Mouse (Mus musculus): ENCODE results near the gene Sstr2. TPM values are rescaled to one million over a fixed set of nuclear protein-coding genes. Genes with fewer than 3 reads are reported as not detected.

The Sstr2 gene
- total RNA-seq, 2 experiments from 2014 or later, result not detected

DNA sequence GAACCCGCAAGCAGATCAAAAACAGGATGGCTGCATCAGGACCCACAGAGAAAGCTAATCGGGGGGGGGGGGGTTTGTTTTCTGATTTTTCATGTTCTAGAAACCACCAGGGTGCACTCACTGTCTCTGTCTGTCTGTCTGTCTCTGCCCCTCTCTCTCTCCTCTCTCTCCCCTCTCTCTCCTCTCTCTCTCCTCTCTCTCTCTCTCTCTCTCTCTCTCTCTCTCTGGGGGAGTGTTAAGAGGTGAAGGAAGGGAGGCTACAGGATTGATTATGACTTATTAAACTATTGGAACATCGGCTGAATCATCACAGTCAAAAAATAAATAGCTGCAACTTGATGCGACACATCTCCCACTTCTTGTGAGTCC is 855 bp upstream of the Sstr2 start:
- ATAC-seq (replicated peaks; ENCODE audit: low FRiP score, poor library complexity, severe bottlenecking), result no peak

DNA sequence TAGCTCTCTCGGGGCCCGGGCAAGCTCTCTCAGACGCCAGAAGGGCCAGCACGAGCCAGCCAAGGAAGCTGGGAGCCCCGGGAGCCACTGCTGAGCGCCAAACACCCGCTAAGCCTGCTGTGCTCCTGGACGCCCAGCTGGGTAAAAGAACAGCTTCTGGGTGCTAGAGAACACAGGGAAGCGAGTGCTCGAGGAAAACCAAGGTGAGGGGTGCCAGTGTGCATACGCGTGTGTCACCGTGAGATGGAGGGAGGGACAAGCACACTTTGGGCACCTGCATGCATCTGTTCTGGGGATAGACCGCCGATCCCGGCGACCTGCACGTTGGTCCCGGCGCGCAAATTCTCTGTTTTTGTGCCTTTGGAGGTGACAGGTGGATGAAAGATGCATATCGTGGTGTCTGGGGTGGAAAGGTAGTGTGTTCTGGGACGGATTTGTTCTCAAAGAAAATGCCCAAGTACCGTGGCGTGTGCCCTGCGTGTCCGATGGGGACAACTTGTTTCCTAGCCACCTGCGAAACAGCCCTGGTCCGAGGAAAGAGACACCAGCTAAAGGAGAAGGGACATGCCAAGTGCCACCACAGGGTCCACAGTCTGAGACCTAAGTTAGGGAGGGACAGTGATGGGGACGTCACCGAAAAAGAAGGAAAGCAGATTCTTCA is 408 bp downstream of the Sstr2 start:
- no peak for ATAC-seq (replicated peaks; ENCODE audit: low FRiP score, poor library complexity, severe bottlenecking)

DNA sequence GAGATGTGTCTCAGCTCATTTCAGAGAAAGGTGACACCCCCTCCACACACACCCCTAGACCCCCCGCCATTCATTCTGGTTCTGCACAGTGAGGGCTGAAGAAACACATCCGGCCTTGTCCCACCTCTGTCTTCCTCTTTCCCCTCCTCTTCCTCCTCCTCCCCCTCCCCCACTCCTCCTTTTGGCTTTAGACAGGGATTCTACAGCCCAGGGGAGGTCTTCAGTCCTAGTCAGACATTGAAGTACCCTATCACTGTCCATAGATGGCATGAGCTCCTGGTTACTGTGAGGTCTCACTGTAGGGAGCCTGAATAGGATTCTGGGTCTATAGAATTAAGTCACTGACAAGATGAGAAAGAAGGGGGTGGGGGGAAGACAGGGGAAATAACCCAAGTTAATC is 1.9 kb downstream of the Sstr2 start:
- no peak for ATAC-seq (replicated peaks; ENCODE audit: low FRiP score, poor library complexity, severe bottlenecking)

DNA sequence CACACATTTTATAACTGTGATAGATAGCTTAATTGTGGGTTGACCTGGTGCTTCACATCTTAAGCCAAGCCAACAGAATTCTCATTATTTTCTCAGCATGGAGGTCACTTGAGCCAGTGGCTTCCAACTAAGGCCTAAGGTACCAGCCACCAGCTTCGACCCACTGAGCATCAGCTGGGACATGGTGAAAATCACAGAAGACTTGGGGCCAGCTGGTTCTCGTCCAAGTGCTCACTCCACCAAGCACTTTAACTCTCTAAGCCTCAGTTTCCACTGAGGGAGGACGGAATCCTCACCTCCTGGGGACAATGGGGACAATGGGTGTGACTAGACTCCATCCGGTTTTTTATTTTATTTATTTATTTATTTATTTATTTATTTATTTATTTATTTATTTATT is 2.9 kb downstream of the Sstr2 start:
- no peak for ATAC-seq (replicated peaks; ENCODE audit: low FRiP score, poor library complexity, severe bottlenecking)

DNA sequence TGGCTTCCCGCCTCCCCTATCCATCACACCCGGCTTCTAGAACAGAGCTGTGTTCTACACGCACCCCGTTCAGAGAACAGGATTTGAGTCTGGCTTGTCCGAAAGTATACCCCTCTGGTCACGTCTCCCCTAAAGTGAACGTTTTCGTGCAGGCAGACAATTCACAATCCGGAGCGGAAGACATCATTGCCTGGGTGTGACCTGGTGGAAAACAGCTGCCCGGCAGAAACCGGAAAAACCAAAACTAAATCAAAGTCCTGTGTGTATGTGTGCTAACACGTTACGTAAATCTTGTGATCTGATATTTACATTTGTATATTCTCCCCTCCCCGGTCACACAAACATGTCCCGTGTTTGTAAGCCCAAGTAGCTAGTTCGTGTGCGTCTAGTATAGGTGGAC is 6.3 kb downstream of the Sstr2 start:
- ATAC-seq (replicated peaks; ENCODE audit: low FRiP score, poor library complexity, severe bottlenecking), result no peak

DNA sequence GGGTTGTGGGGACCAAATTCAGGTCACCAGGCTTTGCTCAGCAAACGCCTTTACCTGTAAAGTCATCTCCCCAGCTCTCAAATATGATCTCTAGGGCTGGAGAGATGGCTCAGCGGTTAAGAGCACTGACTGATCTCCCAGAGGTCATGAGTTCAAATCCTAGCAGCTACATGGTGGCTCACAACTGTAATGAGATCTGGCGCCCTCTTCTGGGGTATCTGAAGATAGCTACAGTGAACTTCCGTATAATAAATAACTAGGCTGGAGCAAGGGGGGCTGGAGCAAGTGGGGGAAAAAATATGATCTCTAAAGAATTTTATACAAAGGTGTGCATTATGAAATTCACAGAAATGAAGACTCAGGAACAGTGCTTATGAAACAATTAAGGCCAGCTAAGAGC is 8.6 kb downstream of the Sstr2 start:
- ATAC-seq (replicated peaks; ENCODE audit: low FRiP score, poor library complexity, severe bottlenecking), result no peak

DNA sequence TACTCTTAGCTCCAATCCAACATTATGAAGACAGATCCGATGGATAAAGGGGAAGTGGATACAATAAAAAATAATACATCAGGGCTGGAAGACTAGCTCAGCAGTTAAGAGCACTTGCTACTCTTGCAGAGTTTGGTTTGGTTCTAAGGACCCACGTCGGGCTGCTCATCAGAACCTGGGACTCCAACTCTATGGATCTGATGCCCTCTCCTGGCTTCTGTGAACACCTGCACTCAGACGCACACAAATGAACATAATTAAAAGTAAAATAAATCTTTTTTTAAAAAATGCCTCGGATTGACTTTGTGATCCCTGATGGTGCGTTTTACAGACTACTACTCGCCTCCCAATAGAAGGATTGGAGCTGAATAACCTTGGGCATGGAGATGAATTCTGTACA is 11.5 kb downstream of the Sstr2 start:
- no peak for ATAC-seq (replicated peaks; ENCODE audit: low FRiP score, poor library complexity, severe bottlenecking)

DNA sequence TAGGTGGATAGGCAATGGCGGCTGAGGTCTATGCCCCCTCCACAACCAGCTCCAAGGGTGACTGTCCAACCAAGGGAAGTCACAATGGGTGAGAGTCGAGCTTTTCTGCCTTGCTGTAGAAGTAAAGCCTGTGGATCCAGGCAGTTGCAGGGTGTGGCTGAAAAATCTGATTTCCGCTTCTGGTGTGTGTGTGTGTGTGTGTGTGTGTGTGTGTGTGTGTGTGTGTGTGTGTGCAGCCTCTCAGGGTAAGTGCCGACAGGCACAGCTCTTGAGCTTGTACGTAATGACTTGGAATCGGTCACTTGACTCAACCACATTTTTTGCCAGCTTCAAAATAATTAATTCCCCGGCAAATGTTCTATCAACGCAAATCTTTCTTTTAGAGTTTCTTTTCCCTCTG is 12.2 kb downstream of the Sstr2 start:
- no peak for ATAC-seq (replicated peaks; ENCODE audit: low FRiP score, poor library complexity, severe bottlenecking)

DNA sequence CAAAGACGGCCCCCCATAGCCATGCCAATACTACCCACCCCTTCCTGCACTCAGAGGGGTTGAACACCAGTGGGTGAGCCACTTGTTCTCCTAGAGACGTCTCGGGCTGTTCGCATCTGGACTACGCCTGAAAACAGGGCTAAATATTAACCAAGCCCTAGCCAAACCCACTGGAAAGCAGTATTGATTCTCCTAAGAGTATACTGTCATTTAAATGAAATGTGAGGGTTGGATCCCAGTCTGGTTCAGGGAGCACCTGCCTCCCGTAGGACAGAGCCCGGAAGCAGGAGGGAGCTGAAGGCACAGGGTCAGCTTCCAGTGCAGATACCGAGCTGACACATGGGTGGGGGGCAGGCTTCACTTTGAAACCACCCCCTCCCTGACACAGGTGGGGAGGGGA is 12.7 kb downstream of the Sstr2 start:
- ATAC-seq (replicated peaks; ENCODE audit: low FRiP score, poor library complexity, severe bottlenecking), result no peak

DNA sequence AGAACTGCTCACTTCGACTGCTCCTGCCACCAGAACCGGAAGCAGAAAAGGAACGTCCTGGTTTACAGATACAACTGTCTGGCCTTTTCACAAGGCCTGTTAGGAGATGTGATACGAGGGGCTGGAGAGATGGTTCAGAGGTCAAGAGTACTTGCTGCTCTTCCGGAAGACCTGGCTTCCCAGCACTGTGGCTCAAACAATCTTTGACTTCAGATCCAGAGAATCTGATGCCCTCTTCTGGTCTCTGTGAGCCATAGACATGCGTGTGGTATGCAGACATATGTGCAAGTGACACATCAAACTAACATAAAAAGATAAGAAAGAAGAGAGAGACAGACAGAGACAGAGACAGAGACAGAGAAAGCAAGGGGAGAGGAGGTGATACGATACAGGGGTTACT is 13.2 kb downstream of the Sstr2 start:
- ATAC-seq (replicated peaks; ENCODE audit: low FRiP score, poor library complexity, severe bottlenecking), result no peak

DNA sequence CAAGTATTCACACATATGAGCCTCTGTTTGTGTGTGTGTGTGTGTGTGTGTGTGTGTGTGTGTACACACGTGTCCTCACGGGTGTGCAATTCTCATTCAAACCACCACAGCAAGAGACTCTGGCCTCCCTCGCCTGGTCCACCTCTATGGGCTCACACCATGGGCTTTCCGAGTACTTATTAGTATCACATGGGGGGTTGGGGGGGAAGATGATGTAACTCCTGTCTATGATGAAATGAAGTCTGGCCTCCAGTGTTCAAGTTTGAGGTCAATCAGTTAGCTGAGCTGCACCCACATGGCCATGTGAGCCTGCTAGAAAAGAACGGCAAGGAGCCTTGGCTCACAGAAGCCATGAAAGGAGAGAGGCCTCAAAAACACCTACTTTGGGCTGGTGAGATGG is 14.3 kb downstream of the Sstr2 start:
- ATAC-seq (replicated peaks; ENCODE audit: low FRiP score, poor library complexity, severe bottlenecking), result no peak

DNA sequence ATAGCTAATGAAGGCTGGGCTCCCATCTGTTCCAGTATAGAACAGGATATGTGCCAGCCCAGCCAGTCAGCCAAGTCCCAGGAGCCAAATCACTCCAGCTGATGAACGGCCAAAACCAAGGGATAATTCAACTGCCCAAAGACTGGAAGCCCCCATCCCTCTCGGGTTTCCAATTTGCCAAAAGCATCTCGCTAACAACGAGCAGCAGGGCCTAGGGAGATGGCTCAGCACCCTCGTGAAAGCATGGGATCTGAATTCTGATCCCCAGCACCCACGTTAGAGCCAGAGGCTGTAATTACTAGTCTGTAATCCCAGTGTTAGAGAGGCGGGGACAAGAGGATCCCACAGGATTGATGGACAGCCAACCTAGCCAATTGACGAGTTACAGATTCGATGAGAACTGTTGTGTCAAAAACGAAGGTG is 15.6 kb downstream of the Sstr2 start:
- no peak for ATAC-seq (replicated peaks; ENCODE audit: low FRiP score, poor library complexity, severe bottlenecking)

DNA sequence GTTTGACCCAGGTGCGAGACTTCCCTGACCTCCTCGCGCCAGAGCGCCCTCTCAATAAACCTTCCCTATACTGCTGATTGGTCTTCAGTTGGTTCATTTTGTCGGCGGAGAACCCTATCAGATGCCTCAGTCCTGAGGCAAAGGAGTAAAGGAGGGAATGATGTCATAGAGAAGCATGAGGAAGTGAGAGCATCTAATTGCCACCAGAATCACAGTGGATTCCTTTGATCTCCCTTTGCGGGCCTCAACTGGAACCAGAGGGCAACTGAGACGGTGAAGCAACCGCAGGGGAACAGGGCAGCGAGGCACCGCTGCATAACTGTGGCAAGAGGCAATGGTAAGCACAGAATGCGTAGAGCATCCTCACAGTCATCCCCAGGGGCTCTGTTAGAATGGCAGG is 19.5 kb downstream of the Sstr2 start:
- ATAC-seq (replicated peaks; ENCODE audit: low FRiP score, poor library complexity, severe bottlenecking), result no peak

DNA sequence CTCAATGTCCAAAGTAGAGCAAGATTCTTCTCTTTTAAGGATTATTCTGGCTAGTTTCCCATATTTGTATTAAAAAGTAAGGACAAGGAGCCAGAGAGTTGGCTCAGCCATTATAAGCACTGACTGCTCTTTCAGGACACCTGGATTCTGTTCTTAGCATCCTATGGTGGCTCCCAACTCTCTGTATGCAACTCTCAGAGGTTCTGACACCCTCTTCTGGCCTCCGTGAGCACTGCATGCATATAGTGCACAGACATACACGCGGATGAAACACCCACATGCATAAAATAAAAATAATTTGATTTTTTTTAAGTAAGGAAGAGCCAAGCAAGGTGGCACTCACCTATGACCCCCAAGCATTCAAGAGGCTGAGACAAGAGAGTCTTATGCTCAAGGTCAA is 26.0 kb downstream of the Sstr2 start:
- no peak for ATAC-seq (replicated peaks; ENCODE audit: low FRiP score, poor library complexity, severe bottlenecking)

DNA sequence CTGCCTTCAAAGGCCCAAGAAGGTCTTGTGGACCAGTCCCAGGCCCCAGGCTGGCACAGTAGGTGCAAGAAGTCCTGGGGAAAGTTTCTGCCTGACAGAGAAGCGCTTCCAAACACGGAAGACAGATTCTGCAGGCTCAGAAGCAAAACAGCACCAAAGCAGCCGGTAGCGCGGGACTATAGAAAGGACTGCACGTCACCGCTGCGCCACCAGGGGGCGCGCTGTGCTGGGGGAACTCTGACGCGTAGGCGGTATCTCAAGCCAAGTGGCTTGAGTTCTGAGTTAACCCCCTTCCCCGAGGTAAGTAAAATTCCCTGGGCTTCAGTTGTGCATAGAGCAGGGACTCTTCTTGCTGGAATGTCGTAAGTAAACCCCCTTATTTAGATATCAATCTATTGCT is 29.0 kb downstream of the Sstr2 start:
- peak; percentile 65 for ATAC-seq (replicated peaks; ENCODE audit: low FRiP score, poor library complexity, severe bottlenecking)

DNA sequence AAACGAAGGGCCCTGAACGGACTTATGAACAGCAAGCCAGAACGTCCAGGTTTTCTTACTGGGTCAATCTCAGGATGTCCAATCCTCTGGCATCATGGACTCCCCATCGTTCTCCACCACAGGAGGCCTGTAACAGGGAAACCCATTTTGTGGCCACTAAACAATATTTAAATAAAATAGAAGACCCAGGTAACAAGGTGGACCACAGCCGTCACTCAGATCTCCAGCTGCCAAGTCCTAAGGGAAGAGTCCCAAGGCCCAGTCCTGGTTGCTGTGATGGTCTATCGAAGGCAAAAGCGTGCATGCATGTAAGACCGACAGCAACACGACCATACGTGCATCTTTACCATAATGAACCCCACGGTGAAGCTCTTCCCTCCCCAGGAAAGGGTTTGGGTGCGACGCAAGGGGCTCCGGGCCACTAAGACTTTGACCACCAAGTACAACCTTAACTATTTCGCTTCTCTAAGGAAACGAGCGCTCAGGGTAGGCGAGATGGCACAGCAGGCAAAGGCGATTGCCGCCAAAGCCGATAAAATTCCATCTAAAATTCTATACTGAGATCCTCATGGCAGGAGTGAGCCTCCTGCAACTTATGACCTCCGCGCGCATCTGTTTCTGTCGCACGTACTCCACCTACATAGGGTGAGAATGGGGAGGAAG is 29.7 kb downstream of the Sstr2 start, which contains the start of gene Cog1:
Gene Cog1, plus strand, starts transcription at position 480 of the 663 bp plus-strand sequence.
- no peak for ATAC-seq (replicated peaks; ENCODE audit: low FRiP score, poor library complexity, severe bottlenecking)

DNA sequence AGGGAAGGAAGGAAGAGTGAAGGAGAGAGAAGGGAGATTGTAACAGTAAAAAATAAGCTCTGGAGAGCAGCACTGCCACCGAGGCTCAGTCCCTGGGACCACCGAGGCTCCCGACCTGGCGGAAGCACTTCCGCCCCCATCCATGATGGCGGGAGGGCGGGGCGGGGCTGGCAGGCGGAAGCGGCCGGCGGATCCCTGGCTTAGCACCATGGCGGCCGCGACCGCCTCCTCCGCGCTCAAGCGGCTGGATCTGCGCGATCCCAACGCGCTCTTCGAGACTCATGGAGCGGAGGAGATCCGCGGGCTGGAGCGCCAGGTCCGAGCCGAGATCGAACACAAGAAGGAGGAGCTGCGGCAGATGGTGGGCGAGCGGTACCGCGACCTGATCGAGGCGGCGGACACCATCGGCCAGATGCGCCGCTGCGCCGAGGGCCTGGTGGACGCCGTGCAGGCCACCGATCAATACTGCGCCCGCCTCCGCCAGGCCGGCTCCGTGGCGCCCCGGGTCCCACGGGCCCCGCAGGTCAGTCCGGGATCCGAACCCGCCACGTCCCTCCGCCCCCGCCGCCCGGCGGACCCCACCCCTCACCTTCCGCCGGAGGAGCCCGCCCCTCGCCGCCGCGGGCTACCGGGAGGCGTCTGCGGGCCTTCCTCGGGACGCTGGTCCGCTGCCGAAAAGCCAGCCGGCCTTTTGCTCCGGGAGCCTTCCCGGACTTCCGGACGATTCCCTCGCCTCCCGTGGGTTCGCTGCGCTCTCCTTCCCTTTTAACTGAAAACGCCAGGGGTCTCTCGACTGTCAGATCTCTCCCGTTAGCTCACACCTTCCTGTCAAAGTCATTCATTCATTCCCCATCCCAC is 30.4 kb downstream of the Sstr2 start, which contains the start of gene Slc39a11:
Gene Slc39a11, minus strand, starts transcription at position 727 of the 858 bp plus-strand sequence.
- ATAC-seq (replicated peaks; ENCODE audit: low FRiP score, poor library complexity, severe bottlenecking), result peak; percentile 51

DNA sequence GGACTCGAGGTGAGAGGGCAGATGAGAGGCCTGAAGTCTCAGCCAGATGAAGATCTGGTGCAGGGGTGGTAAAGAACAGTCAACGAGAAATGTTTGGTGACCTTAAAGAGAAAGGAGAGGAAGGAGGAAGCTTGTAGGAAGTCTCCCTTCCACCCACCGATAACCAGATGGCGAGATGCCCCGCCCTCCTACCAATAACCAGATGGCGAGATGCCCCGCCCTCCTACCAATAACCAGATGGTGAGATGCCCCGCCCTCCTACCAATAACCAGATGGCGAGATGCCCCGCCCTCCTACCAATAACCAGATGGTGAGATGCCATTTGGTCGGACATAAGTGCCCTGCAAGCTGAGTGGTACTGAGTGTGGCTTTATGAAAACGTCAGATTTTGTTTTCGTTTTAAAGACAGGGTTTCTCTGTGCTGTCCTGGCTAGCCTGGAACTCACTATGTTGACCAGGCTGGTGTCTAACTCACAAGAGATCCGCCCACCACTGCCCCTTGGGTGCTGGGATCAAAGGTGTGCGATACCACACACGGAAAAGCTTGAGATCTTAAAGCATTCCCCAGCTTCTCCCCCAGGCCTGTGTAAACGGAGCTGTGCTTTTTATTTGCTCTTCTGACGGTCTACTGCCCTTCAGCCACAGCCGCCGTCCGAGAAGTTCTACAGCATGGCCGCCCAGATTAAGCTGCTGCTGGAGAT is 32.2 kb downstream of the Sstr2 start:
- peak; percentile 83 for ATAC-seq (replicated peaks; ENCODE audit: low FRiP score, poor library complexity, severe bottlenecking)

DNA sequence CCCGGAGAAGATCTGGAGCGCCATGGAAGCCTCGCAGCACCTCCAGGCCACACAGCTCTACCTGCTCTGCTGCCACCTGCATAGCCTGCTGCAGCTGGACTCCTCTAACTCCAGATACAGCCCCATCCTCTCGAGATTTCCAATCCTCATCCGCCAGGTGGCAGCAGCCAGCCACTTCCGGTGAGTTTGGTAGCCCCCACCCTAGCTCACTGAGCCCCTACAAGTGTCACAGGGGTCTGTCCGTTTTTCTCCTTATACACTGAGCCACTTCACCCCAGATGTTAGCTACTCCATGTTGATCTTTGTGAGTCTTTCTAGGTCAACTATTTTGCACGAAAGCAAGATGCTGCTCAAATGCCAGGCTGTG is 32.7 kb downstream of the Sstr2 start:
- ATAC-seq (replicated peaks; ENCODE audit: low FRiP score, poor library complexity, severe bottlenecking), result no peak

DNA sequence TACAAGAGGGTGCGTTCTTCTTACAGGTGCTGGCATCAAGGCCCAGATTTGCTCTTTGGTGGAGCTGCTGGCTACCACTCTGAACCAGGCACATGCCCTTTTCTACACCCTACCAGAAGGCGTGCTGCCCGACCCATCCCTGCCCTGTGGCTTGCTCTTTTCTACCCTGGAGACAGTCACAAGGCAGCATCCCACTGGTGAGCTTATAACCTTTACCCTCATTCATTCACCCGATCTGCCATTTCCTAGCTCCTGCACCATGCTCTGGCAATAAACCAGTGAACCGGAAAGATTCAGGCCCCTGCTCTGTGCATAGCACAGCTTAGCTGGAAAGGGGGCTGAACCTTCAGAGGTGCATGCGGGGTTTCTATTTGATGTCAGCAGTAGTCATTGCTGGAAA is 33.4 kb downstream of the Sstr2 start:
- no peak for ATAC-seq (replicated peaks; ENCODE audit: low FRiP score, poor library complexity, severe bottlenecking)

All from erythroid progenitor cell, adult 5-6 weeks (primary cell).